Mouse (Mus musculus): ENCODE measurements around the gene Zfp697.

The Zfp697 gene

DNA sequence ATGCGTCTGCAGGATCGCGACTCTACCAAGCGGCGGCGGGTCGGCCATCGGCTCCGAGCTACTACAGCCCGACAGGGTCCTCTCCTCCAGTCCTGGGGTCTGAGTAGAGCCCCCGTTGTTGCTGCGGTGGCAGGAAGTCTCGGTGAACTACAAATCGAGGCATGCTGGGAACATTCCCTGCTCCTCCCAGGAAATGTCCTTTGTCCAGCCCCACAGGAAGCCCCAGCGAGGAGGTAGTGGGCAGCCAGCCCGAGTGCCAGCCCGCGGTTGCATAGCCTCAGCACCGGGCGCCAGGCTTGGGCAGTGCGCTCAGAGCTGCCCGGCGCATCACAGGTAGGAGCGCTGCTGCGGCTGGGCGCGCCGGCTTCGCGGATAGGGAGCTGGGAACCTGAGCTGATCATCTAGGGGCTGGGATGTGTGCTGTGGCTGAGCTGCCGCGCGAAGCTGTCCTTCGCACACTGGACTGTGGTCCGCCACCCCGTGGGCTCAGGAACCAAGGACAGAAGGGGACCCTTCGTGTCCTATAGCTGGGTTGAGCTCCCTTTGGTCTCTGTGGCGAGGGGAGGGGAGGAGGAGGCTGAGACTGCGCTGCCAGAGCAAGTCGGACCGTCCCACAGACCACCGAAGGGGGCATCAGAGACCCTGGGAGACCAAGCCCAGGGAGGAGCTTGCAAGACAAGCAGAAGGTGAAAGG, at the start of gene Zfp697:
TSS of gene Zfp697 (plus strand) at position 216 of the 694 bp plus-strand sequence.
- peak; percentile 82 for DNase-seq (ENCODE audit: extremely low spot score, low spot score)

DNA sequence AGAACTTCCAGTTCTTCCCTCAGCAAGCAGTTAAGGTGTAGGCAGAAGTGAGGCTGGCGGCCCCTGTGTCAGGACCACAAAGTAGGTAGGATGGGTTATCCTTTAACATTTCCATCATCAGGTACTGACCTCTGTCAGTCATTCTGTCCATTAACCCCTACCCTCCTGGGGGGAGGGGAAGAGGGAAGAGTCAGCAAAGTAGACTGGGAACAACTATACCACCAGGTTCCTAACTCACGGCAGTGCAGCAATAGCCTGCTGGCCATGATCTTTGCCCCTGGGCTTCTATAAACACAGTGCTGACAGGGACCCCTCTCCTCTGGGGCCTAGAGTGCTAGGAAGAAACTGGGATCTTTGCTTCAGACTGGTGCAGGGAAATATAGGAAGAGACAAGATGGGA, 48.3 kb upstream of the Zfp697 start:
- DNase-seq (ENCODE audit: extremely low spot score, low spot score), result no peak

DNA sequence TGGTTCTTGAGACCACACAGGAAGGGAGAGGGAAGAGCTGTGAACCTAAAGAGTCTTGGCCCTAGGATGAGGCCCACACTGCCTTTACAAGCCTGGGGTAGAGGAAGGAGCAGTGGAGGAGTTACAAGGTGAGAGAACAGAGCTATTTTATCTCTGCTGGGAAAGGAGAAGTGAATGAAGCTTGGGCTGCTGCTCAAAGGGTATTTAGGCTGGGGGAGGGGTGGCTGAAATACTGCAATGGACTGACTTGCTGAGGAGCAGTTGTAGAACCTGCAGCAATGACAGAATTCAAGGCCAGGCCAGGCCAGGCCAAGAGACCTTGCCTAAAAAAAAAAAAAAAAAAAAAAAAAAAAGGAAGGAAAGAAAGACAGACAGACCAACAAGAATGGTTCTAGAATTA, 46.9 kb upstream of the Zfp697 start:
- DNase-seq (ENCODE audit: extremely low spot score, low spot score), result no peak

DNA sequence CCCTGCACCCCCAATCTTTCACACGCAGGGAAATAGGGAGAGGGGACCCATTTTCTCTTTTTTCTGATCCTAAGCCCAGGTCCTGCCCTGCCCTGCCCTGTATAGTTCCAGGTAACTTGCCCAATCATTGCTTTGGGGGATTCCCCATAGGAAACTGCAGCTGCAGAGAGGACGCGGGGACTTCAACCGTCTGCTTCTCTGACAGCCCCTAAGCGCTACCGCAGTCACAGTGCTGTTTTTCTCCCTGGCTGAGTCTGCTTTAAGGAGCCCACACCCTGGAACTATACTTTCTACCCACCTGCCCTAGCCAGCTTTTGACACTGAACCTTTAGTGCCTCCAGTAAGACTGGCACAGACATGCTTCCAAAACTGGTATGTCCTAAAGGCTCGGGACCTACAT, 46.4 kb upstream of the Zfp697 start:
- no peak for DNase-seq (ENCODE audit: extremely low spot score, low spot score)

DNA sequence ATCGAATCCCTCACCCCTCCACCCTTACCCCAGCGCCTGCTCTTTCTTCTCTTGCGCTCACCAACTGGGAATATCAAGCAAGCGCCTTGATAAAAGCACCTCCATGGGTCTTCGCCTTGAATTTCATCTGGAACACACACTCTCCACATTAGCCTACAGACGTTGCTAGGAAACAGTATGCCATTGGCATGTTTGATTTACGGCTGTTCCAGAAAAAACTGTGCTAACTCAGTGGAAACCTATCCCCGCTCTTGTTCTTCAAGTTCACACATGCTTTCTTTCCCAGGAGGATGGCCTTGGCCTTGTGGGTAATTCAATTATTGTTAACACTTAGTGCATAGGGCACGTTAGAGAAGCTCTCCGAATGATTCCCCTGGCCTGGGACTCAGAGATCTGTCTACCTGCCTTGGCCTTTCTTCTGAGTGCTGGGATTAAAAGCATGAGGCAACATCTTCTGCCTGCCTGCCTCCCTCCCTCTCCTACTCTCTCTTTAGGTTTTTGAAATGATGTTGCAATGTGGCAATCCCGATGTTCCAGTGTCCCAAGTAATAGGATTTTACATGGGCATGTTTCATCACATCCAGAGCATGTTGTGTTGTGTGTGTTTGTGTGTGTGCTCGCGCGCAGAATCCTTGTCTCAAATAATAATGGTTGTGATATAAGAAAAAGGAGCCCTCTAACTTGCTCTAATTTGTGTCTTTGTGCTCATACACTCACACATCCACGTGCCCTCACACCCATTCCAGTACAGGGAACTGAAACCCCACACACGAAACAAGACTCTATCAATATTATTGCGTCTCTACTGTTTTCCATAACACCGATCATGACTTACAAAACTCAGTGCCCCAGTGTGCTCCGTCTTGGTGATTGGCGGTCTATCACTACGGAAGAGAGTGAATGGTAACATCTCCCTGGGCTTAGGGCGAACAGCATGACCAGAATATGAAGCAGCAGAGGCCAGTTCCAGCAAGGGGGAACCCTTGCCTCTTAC, 45.3 kb upstream of the Zfp697 start:
- no peak for DNase-seq (ENCODE audit: extremely low spot score, low spot score)

DNA sequence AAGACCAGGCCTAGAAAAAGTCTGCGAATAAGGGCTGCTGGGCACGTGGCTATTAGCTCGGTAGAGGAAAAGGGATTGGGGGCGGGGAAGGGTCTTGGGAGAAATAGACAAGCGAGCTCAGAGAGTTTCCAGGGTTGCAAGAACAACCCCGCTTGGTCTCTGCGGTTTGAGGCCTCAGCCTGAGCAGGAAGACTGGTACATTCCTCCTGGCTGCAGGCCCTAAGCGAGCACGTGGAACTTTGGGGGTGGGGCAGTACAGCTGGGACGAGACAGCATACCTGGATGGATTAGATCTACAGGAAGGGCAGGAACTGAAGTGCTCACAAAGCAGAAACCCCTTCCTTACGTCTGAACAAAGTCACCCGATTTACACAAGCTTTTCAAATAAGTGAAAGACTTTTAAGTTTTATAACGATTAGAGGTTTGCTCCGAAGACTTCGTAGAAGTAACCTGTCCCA, 43.6 kb upstream of the Zfp697 start:
- DNase-seq (ENCODE audit: extremely low spot score, low spot score), result peak; percentile 61

DNA sequence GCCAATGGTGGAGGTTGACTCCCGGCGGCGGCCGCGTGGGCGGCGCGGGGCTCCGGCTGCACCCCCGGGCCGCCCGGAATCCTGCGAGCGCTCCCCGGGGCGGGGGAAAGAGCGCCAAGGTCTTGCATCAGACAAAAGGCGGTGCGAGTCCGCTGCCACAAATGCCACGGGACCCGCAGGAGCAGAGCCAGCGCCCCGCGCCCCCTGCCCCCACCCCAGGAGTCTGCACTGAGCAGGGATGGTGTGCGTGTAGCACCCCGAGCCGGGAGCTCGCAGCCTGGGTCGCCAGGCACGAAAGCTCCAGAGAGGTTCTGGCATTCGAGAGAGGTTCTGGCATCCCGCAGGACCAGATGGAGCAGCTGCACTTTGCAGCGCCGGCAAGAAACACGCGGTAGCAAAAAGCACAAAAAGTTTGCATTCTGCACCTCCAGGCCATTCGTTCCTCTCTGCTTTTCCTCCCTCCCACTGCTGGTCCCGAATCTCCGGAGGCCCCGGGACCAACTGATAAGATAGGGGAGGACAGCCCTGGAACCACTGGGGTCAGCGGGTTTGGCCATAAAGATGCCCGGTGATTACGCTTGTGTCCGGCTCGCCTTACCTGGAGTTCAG, 43.1 kb upstream of the Zfp697 start:
- peak; percentile 77 for DNase-seq (ENCODE audit: extremely low spot score, low spot score)

DNA sequence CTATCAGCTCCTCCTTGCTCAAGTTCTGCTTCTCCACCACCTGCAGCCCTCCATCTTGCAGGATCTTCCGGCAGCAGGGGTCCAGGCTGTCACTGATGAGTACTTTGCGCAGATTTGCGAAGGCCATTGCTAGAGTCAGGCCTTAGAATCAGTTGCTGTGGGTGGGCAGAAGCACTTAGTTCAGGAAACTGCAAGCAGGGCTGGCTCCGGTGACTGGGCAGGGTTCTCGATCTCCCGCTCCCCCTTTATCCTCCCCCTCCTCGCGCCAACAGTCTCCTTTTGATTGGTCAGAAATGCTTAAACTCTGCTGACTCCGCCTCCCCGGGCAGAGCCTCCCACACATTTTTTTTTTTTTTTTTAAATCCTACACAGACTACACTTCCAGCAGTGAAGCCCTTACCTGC, 42.6 kb upstream of the Zfp697 start, which contains the start of gene Phgdh:
TSS of gene Phgdh (minus strand) at position 285 of the 404 bp plus-strand sequence.
- peak; percentile 77 for DNase-seq (ENCODE audit: extremely low spot score, low spot score)

DNA sequence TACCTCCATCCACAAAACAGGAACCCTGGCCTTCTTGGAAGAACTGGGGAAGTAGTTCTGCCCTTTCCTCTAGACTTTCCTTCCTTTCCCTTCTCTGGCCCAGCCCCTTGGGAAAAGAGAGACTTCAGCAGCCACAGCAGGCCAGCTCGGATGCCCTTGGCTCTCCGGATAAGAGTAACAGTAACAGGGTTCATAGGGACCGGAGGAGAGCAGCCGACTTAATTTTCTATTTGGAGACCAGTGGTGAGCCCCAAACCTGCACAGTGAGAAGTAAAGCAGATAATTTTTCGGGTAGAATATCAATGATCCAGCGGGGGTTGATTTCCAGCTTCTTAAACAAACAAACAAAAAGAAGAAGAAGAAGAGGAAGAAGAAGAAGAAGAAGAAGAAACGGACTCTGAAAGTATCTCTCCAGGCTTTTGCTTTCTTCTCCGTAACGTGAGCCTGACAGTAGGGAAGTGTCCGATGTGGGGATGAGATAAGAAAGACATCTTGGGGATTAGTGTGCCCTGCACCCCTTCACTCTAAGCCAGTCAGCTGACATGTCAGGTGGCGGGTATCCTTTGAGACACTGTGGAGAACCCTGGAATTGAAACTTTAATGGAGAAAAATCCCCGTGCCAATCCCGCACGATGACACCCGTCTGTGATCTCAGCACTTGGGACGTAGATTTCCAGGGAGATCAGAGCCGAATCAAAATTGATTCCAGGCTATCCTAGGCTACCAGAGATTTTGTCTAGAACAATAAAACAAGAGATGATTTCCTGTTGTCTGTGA, 41.3 kb upstream of the Zfp697 start:
- DNase-seq (ENCODE audit: extremely low spot score, low spot score), result no peak

DNA sequence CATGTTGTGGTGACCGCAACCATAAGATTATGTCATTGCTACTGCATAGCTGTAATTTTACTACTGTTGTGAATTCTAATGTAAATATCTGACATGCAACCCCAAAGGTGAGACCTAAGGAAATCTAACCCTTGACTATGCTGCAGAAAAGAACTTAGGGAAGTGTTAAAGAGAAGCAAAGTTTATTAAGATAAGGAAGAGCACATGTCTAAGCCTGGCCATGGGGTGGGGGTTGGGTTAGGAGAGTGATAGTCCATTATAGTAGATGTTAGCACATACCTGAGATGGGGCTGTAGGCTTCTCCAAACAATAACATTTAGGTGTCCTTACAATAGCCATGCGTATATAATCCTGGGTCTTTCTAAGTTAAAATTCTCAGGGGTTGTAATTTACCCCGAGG, 39.0 kb upstream of the Zfp697 start:
- DNase-seq (ENCODE audit: extremely low spot score, low spot score), result no peak

DNA sequence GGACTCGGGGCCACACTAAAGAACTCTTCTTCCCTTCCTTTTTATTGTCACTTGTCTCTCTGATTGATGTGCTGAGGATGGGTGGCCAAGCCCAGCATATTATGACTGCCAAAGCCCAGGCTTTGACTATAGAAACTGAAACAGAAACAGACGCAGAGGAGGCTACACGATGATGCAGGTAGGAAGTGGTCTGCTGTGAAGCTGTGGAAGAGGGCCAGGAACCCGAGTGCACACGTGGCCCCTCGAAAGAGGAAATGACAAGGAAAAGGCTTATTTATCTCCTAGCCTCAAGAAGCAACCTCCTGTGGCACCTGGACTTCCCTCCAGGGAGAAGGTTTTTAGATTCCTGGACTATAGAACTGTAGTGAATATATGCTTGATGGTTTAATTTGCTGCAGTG, 34.2 kb upstream of the Zfp697 start:
- DNase-seq (ENCODE audit: extremely low spot score, low spot score), result no peak

DNA sequence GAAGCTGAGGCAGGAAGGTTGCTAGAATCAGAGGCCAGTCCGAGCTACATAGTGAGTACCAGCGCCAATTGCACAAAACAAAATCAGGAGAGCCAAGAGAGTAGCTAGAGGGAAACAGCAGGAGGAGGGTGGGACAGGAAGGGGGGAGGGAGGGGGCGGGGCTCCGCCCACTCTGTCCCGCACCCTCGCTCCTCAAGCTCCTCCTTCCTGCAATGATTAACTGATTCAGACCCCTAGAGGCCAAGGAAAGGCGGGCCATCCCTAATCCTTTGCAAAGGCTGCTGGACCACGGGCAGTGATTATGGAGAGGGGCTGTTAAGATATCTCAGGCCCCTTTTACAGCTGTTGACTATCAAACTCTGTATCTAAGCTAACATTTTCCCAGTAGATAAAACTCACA, 33.6 kb upstream of the Zfp697 start:
- DNase-seq (ENCODE audit: extremely low spot score, low spot score), result no peak

DNA sequence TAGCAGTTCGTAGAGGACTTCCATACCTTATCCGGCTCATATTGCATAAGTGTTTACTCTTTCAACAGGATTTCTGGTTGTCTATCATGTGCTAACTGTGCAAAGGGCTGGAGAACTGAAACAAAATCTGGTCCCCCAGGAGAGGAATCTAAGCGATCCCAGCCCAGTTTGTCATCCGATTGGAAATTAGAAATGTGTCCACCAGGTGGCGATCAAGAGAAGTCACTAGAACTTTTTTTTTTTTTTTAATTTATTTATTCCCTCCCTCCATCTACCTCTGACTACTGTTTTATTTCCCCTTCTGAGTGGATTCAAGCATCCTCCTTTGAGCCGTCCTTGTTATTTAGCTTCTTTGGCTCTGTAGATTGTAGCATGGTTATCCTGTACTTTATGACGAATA, 28.4 kb upstream of the Zfp697 start:
- peak; percentile 50 for DNase-seq (ENCODE audit: extremely low spot score, low spot score)

DNA sequence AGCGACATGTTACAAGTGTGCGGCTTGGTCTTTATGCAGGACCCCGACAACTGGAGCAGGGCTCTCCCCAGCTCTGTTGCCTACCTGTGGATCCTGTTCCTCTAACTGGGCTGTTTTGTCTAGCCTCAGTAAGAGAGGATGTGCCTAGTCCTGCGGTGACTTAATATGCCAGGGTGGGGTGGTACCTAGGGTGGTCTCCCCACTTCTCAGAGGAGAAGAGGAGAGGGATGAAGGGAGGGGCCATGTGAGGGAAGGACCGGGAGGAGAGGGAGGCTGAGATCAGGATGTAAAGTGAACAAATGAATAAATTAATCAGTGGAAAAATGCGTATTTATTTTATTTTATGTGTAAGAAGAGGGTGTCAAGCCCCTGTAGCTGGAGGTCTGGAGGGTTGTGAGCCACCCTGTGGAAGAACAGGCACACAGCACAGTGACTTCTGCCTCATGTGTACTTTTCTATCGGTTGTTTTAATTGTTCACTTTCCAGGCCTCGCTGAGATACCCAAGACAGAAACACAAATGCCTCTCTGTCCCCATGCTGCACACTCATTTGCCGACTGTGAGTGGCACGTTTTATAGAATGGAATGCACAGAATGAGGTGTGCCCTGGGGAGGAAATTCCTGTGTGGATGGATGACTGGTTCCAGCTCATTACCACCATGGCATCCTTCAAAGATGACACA, 26.8 kb upstream of the Zfp697 start:
- peak; percentile 37 for DNase-seq (ENCODE audit: extremely low spot score, low spot score)

DNA sequence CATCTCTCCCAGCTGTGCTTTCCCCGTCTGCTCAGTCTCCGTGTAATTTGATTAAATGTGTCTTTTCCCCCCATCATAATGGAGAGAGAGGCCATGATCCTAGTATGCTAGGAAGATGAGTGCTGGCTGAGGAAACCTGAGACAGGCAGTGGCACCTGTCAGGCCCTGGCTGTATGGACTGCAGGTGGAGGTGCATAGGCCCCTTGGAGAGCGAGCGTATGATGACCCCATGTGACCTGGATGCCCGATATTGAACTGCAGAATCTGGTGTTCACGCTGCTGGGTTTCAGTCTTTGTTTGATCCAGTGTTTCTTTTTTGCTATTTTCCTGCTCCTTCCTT, 26.3 kb upstream of the Zfp697 start:
- no peak for DNase-seq (ENCODE audit: extremely low spot score, low spot score)

DNA sequence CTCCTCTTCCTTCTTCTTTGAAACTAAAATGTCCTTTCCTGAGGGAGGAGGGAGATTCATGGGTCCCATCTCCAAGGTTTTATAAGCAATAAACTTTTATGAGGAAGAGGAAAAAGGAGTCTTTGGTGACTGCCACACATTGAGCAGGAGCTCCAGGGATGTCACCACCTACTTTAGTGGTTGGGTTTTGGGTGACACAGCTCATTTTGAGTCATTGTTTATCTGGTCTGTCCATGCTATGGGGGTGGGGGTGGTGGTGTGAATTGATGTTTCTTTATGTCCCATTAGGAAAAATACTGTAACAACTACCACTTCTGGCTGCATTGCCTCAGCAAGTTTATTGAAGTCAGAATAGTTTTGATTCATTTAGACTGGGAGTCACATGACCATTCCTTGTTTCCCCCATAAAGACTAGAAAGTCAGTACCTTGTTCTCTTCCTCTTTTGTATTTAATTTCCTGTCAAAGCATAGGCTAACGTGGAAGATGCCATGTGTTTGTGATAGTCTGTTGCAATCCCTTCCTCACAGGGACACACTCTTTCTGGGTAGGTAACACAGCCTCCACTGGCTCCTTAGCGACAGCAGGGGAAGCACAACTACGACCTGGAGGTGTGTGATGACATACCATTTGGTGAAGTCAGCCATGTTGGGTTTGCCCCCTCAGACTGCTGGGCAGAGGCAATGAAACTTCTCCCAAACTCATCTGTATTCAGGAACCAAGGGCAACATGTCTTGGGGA, 25.5 kb upstream of the Zfp697 start:
- no peak for DNase-seq (ENCODE audit: extremely low spot score, low spot score)

DNA sequence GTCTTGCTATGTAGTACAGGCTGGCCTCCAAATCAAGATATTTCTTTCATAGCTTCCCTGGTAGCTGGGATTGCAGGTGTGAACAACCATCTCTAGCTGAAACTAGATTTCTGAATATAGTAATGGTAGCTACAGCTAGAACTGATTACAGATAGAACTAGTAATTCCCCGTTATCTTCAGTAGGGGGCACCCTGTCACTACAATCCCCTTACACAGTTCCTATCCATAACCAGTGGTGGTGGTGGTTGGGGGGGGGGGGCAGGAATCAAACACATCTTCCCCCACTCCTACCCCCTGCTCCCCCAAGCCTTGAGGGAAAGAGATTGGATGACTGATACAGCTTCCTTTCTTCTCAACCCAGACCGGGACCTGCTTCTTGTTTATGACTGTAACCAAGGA, 19.5 kb upstream of the Zfp697 start:
- no peak for DNase-seq (ENCODE audit: extremely low spot score, low spot score)

DNA sequence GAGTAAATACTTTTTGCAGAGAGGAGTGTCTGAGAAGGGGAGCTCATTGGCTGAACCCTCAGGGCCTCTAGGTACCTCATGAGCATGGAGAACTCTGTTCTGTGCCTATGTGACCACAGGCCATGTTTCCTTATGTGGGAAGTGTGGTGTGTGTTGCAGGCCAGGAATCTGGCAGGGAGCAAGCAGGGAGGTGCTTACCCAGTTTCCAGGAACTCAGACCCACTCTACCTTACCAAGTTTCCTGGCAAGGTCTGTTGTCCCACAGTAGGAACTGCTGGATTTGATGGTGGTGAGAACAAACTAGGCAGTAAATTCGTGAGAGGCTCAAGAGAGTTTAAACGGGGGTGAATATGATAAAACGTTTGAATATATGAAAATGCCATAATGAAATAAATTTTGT, 16.2 kb upstream of the Zfp697 start:
- no peak for DNase-seq (ENCODE audit: extremely low spot score, low spot score)

DNA sequence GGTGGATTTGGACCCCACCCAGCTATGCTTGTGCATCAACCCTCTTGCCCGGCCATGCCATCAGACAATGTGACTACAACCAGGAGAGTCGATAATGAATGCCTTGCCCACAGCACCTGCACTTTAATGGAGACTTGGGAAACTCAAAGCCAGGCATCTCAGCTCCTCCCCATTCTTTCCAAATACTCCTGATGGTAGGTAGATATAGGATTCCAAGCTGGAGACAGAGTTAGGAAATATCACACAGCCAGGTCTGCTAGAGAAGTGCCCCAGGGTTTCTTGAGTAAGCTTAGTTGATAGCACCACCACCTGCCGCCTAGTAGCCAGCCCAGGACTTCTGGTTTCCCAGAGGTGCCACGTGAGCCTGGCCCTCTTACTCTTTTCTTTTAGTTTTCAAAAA, 15.4 kb upstream of the Zfp697 start:
- DNase-seq (ENCODE audit: extremely low spot score, low spot score), result no peak

DNA sequence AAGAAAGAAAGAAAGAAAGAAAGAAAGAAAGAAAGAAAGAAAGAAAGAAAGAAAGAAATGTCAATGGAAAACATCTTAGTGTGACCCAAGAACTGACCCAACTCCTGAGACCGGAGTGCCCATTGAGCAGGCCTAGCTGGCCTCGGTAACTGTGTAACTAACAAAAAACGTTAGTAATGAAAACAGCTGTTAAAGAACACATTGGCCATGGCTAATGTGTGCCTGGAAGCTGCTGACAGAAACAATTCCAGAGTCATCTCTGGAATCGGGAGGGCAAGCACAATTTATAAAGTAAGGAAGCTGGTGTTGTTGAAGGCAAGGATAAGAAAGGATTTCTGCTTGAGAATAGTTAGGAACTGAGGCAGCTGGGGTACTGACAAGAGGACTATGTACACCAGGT, 14.0 kb upstream of the Zfp697 start:
- DNase-seq (ENCODE audit: extremely low spot score, low spot score), result no peak
